Mouse (Mus musculus) lung, postnatal 4 days (tissue): ENCODE data around the gene L3mbtl1.

Experiments
- DNase-seq, 2 experiments: peaks; one replicate each; pipeline ENCODE4 v3.0.0; 2021

The L3mbtl1 gene

GRCm38 (mm10) chr2:162946964-162947363 lies 3.7 kb downstream of the L3mbtl1 start:
- DNase-seq = no peak

GRCm38 (mm10) chr2:162947736-162948135 lies 4.5 kb downstream of the L3mbtl1 start:
- DNase-seq = peak; percentile 24 to 35

GRCm38 (mm10) chr2:162948221-162948620 lies 4.9 kb downstream of the L3mbtl1 start:
- DNase-seq = no peak

GRCm38 (mm10) chr2:162950776-162951175 lies 7.5 kb downstream of the L3mbtl1 start:
- no peak for DNase-seq

- DNase-seq = no peak
Observed at GRCm38 (mm10) chr2:162956843-162957242, 13.6 kb downstream of the L3mbtl1 start.

GRCm38 (mm10) chr2:162961321-162961720 lies 18.0 kb downstream of the L3mbtl1 start:
- DNase-seq = no peak

- DNase-seq = no peak
Observed at GRCm38 (mm10) chr2:162966734-162967133, 23.5 kb downstream of the L3mbtl1 start.

GRCm38 (mm10) chr2:162968357-162968756 lies 25.1 kb downstream of the L3mbtl1 start:
- peak in 1 of 2 experiments; percentile 58 for DNase-seq

DNA sequence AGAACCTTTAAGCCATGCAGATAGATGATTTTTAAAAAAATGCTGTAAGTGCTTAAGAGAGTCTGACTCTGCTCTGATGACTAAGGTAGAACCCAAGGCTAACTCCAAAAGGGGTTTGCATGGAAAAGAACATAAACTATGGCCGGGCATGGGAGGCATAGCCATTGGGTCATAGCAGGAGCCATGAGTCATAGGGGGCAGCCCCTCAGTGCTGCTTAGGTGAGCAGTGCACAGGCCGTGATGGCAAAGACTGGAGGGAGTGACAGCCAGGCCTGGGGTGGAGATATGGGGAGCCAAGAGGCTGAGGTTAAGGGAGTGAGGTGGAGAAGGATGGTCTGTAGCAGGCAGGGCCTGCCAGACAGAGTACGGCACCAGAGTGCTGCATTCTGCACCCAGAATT lies 25.8 kb downstream of the L3mbtl1 start:
- no peak for DNase-seq

DNA sequence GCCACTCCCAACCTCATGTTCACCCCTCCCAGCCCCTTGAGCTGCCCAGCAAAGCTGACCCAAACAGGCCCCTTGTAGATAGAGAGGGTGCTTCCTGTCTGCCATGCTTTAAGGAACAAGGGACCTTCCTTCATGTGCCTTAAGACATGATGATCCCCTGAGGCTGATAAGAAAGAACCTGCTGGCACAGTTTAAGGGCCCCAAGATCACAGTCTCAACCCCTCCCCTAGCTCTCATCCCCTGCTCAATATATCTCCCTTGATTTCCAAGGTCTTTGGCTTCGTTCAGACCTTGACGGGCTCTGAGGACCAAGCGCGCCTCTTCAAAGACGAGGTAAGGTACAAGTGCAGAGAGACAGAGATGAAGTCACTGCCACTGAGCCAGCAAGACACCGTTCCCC lies 27.6 kb downstream of the L3mbtl1 start:
- DNase-seq = no peak

DNA sequence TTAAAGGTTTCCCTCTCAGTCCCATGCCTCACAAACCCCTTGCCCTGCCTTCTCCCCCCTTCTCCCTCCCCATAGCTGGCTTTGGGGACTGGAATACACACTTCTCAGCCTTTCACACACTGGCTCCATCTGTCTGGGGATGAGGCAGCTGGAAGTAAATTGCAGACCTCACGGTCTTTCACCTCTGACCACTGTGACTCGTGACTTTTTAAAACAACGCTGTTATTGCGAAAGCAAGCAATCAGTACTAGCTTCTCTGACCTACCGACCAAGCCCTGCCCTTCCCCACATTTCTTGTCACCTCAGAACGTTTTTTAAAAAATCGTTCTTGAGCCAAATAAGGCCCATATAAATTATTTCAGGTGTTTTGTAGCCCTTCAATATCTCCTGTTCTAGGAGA lies 29.5 kb downstream of the L3mbtl1 start:
- DNase-seq = no peak

- DNase-seq = no peak
Observed at GRCm38 (mm10) chr2:162973206-162973605, 29.9 kb downstream of the L3mbtl1 start.

DNA sequence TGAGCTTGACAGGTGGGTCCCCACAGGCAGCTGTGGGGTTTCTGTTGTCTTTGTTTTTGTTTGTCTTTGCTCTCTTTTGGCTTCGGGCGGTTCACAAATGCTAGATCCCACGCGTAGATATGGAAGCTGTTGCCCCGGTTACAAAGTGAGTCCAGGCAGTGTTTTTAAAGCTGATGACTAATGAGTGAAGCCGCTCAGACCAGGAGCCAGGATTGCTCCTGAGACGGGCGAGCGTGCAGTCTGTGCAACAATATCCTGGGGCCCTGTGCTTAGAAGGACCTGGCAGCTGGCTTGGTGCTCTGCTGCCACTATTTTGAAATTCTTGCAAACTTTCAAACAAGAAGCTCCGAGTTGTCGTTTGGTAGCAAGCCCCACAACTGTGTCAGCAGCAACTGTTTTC lies 30.4 kb downstream of the L3mbtl1 start:
- no peak for DNase-seq

DNA sequence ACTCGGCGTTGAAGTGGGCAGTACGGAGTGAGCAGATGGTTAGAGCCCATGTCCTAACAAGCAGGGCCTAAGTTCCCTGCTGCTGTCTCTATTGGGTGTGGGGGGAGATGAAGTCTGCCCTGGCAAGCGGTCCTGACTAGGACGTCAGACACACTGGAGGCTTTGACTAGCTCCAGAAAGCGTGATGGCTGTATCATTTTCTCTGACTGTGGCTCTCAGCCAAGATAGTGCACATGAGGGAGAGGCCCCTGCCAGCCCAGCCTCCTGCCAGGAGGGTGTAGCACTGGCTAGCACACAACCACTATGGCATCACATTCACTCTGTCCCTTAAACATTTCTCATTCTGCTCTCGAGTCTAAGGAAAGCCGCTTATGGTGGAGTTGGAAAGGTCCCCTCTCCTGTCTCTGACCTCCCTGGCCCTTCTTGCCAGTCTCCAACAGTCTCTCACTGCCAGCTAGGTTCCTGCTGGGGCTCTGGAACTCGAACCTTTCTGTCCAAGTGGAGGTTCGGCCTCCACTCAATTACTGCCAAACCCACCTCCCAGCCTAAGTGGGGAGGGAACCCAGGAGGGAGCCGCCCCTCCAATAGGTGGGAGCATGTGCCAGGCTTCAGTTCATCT lies 32.0 kb downstream of the L3mbtl1 start:
- DNase-seq = peak in 1 of 2 experiments; percentile 33

DNA sequence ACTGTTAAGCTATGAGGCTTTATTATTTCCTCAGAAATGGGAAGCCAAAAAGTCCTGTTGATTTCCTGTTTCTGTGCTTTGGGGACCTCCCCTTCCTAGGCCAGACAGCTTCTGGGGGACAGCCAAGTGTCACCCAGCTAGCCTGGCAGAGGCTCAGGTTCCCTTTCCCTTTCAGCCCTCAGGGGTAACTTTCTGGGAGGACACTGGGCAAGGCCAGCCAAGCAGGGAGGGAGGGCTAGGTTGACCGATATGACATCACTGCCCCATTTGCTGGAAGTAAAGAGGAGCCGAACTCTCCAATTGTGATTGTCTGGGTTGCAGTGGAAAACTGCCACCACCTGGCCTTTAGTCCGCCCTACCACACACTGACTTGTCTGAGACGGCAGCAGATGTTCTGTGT lies 32.7 kb downstream of the L3mbtl1 start:
- peak; percentile 41 to 64 for DNase-seq

GRCm38 (mm10) chr2:162984381-162984780 lies 41.1 kb downstream of the L3mbtl1 start:
- no peak for DNase-seq

DNA sequence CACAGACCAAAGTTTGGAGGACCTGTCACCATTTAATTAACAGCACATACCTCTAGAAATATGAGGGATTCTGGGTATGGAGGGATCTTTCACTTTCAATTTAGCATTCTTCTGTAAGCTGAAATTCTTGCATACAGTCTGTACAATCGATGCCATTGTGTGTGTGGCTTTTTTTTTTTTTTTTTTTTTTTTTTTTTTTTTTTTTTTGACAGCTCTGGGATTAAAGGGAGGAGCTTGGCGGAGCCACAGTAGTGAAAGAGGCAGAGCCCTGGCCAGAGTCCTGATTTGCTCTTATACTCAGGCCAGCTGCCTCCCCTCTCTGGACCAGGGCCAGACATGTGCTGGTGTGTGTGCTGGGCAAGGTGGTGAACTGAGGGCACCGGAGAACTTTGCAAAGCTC lies 42.7 kb downstream of the L3mbtl1 start:
- peak; percentile 35 to 63 for DNase-seq

DNA sequence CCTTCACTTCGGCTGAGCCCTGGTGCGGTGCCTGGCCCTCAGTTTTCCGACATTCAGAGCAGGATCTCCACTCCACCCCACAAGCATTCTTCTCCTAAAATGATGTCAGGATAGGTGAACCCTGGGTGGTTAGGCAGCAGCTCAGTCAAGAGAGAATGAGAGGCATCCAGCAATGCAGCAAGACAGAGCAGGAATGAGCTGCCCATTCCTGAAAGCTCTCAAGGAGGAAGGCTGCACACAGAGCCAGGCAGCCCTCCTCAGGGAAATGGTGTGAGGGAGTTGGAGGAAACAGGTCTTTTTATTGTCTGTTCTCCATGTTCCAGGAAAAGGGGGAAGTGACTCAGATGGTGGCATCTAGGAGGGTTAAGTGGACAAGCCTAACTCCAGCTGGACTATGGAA lies 43.5 kb downstream of the L3mbtl1 start:
- DNase-seq = no peak

- DNase-seq = no peak
Observed at GRCm38 (mm10) chr2:162987218-162987617, 43.9 kb downstream of the L3mbtl1 start, which contains the start of gene Sgk2. Gene Sgk2, plus strand, starts transcription at chr2:162987330.

GRCm38 (mm10) chr2:162988235-162988634 lies 45.0 kb downstream of the L3mbtl1 start:
- DNase-seq = no peak

DNA sequence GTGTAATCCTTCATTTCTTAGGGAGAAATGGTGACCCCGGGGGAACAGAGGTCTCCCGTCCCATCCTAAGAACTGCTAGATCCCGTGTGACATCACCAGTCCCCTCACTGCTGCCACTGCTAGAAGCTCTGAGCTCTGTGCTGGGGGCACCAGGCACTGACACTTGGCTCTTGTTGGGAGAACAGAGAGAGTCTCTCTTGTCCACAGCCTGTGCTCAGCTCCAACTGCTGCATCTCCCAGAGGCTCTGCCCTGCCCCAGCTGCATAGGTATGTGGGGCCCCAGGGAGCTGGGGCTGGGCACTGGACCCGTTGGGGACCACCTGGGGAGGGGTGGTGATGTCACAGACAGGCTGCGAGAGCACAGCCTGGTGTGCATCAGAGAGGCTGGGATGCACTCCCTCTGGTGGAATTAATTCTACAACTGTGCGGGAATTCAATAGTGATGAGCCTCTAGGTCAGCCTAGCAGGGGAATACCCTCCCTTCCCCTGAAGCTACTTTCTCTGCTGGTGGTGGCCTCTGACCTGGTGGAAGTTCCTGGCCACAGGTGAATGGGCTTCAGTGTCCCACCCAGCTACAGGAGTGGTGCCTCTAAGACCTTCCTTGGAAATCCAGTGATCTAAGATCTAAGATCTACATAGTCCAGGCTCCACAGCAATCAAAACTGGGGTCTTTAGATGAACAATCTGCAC lies 48.3 kb downstream of the L3mbtl1 start:
- DNase-seq = no peak

DNA sequence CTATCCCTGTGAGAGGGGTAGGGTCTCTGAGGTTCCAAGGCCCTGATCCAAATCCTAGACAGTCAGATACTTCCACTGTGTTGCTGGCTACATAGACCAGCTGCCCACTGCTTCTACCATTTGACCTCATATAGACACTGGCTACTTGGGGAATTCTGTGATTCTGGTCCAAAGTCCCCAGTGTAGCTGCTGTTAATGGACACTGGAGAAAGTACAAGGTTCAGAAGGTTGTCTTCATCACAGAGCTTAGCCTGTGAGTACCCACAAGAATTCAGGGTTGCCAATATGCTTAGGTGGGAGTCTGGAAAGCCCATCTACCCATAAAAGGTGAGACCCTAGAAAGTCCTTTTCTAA lies 48.8 kb downstream of the L3mbtl1 start:
- no peak for DNase-seq

- no peak for DNase-seq
Observed at GRCm38 (mm10) chr2:162993881-162994616, 50.8 kb downstream of the L3mbtl1 start.
